Mouse (Mus musculus) heart, embryonic 13.5 days (tissue): Measurements from ENCODE around the gene Gpatch2. TPM values are rescaled to one million over a fixed set of nuclear protein-coding genes. Genes with fewer than 3 reads are reported as not detected.
A peak's percentile ranks its signal among the peaks of the same experiment; 100 is the strongest.

Source experiments
- ATAC-seq: fragments of 200-750 bp; cut with Nextera tagmentation; 2 replicates; pipeline ENCODE4 v1.8.0; 2017; ENCODE audit warnings: moderate TSS enrichment; ENCODE audit not compliant: insufficient number of reproducible peaks, low FRiP score, low TSS enrichment; ENCODE audit errors: extremely low read depth
- H3K27ac ChIP-seq: fragments of 300-500 bp; sonication (generic); replicated peaks from 2 replicates; pipeline ENCODE4 v1.5.1; 2015; ENCODE audit warnings: moderate library complexity, mild to moderate bottlenecking, inconsistent platforms
- H3K27me3 ChIP-seq: fragments of 300-500 bp; sonication (generic); replicated peaks from 2 replicates; pipeline ENCODE4 v1.6.1; 2015; ENCODE audit warnings: mild to moderate bottlenecking, inconsistent platforms
- H3K36me3 ChIP-seq: fragments of 300-500 bp; sonication (generic); 2 replicates; pipeline ENCODE4 v1.6.1; 2015; ENCODE audit warnings: mild to moderate bottlenecking, inconsistent platforms
- H3K4me1 ChIP-seq: fragments of 300-500 bp; sonication (generic); 2 replicates; pipeline ENCODE4 v1.6.1; 2015; ENCODE audit warnings: inconsistent platforms
- H3K4me2 ChIP-seq: fragments of 300-500 bp; sonication (generic); 2 replicates; pipeline ENCODE4 v1.6.1; 2015; ENCODE audit warnings: inconsistent platforms, mild to moderate bottlenecking, moderate library complexity
- H3K4me3 ChIP-seq: fragments of 300-500 bp; sonication (generic); 2 replicates; pipeline ENCODE4 v1.5.1; 2015; ENCODE audit warnings: moderate library complexity, mild to moderate bottlenecking, inconsistent platforms
- H3K9ac ChIP-seq: fragments of 300-500 bp; sonication (generic); 2 replicates; pipeline ENCODE4 v1.6.1; 2015; ENCODE audit warnings: inconsistent platforms, mild to moderate bottlenecking, moderate library complexity
- H3K9me3 ChIP-seq: fragments of 300-500 bp; sonication (generic); 2 replicates; pipeline ENCODE4 v1.6.1; 2016; ENCODE audit warnings: inconsistent platforms
- WGBS: fragments of 180-500 bp; shearing (Covaris S2); methylation state at CpG from one replicate; pipeline ENCODE4 v1.1.7; 2015; ENCODE audit warnings: mixed read lengths; 5-methylcytosine and 5-hydroxymethylcytosine counted together
- polyA plus RNA-seq: library from polyadenylated mRNA; unstranded; fragments of >200 nt; fragmentation: Nextera tagmentation; extraction: Ambion mirVana; gene quantifications from 2 replicates; pipeline ENCODE4 v1.2.1, GENCODE M21; 2015

Gpatch2 gene
- polyA plus RNA-seq, 1 experiment from 2014 or later = 10.3 TPM

DNA sequence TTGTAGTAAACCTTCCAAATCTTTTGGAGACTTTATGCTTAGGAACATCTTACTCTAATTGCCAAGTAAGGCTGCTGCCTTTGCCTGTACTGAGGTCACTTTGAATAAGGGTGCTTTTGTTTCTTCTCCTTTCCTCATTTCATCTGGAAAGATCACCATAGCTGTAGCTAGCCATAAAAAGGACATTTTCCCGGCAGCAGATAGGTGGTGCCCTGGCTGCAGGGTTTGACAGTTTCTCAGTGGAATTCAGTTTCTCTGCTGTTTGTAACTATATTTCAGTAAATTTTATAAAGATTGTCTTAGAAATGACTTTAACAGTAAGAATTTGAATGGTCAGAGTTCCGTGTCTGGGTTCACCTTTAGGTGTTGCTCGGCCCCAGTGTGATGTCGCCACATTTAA, 43.4 kb downstream of the Gpatch2 start:
- ATAC-seq = no peak
- 75% methylated on average over 4 of the region's 4 CpGs for WGBS
- no peak overlapping the region for H3K9ac ChIP-seq

GRCm38 (mm10) chr1:187267601-187268000, 52.3 kb downstream of the Gpatch2 start:
- WGBS = 84% methylated on average over 4 of the region's 4 CpGs

More for the DNA sequence above, 43.4 kb downstream of the Gpatch2 start:
- Histone ChIP-seq H3K4me3 (no peak overlapping the region), H3K4me2 (no peak overlapping the region), H3K27me3 (no peaks in the 10 kb centered on the region), H3K36me3 (no peaks in the 10 kb centered on the region), H3K9me3 (no peaks in the 10 kb centered on the region), H3K27ac (no peak overlapping the region), H3K4me1 (peaks cover 1% of the 10 kb centered on the region; the same call in 1 of the 2 replicates)

GRCm38 (mm10) chr1:187270318-187271247, 55.3 kb downstream of the Gpatch2 start:
- Histone ChIP-seq H3K9ac (no peak overlapping the region), H3K4me3 (no peak overlapping the region), H3K9me3 (no peaks in the 10 kb centered on the region), H3K4me2 (no peak overlapping the region), H3K27me3 (no peaks in the 10 kb centered on the region), H3K4me1 (peaks cover 12% of the 10 kb centered on the region), H3K36me3 (no peaks in the 10 kb centered on the region), H3K27ac (no peak overlapping the region)
- WGBS = 62% methylated on average over 10 of the region's 10 CpGs
- ATAC-seq = no peak; the same call in 1 of the 2 replicates

More at GRCm38 (mm10) chr1:187267601-187268000, 52.3 kb downstream of the Gpatch2 start:
- Histone ChIP-seq H3K4me2 (no peak overlapping the region), H3K4me1 (peaks cover 12% of the 10 kb centered on the region), H3K9ac (no peak overlapping the region), H3K9me3 (no peaks in the 10 kb centered on the region), H3K27ac (no peak overlapping the region), H3K36me3 (no peaks in the 10 kb centered on the region), H3K4me3 (no peak overlapping the region), H3K27me3 (no peaks in the 10 kb centered on the region)
- no peak for ATAC-seq

DNA sequence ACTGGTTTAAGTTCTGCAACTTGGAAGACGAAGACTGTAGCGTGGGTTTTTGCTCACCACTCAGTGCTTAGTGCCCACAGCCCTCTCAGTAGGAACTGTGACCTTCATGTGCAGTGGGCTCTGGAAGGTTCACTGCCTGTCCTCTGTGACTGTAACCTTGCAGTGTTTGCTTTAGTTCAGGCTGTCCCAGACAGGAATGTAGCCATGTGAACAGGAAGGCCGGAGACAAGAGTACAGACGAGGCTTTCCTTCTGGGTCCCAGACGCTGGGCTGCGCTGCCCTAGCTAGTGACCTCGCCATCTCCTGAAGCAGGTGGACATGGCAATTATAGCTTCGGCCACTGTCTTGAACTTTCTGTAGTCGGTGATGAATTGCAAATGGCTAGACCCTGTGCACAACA, 62.0 kb downstream of the Gpatch2 start:
- Histone ChIP-seq H3K36me3 (no peaks in the 10 kb centered on the region), H3K4me1 (peaks cover 7% of the 10 kb centered on the region), H3K27me3 (no peaks in the 10 kb centered on the region), H3K9me3 (no peaks in the 10 kb centered on the region), H3K27ac (no peak overlapping the region), H3K4me3 (no peak overlapping the region), H3K4me2 (no peak overlapping the region), H3K9ac (no peak overlapping the region)
- no peak for ATAC-seq
- WGBS = 69% methylated on average over 9 of the region's 9 CpGs

DNA sequence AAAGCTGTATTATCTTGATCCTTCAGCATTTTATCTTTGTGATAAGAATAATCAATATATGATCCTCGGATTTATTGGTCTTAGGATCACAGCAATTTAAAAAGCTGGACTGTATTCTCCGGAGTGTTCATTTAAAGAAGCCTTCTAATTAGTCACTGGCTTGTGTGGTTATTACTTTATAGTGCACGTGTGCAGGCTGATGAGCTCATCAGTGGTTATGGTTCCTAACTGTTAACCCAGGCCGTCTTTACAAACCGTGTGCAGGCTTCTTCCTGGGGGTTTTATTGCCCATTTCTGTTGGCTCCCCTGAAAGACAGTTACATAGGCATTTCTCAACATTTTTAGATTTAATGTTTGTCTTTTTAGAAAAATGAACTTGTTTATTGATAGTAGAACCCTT, 63.2 kb downstream of the Gpatch2 start:
- Histone ChIP-seq H3K36me3 (no peaks in the 10 kb centered on the region), H3K9me3 (no peaks in the 10 kb centered on the region), H3K27ac (no peak overlapping the region), H3K4me2 (no peak overlapping the region), H3K4me3 (no peak overlapping the region), H3K27me3 (no peaks in the 10 kb centered on the region), H3K4me1 (peaks cover 18% of the 10 kb centered on the region), H3K9ac (no peak overlapping the region)
- WGBS = 77% methylated on average over 5 of the region's 5 CpGs
- no peak for ATAC-seq

- H3K4me1 ChIP-seq = peaks cover 19% of the 10 kb centered on the region
- no peak for ATAC-seq
- H3K27ac ChIP-seq = no peak overlapping the region
- H3K9me3 ChIP-seq = no peaks in the 10 kb centered on the region
- H3K4me3 ChIP-seq = no peak overlapping the region
- no peak overlapping the region for H3K4me2 ChIP-seq
- WGBS = 71% methylated on average over 4 of the region's 4 CpGs
- H3K9ac ChIP-seq = no peak overlapping the region
- H3K27me3 ChIP-seq = no peaks in the 10 kb centered on the region
- H3K36me3 ChIP-seq = no peaks in the 10 kb centered on the region
These were observed 64.5 kb downstream of the Gpatch2 start for GRCm38 (mm10) chr1:187279776-187280175.

GRCm38 (mm10) chr1:187282321-187282720, 67.0 kb downstream of the Gpatch2 start:
- no peak for ATAC-seq
- WGBS = 74% methylated on average over 3 of the region's 3 CpGs
- H3K4me1 ChIP-seq = peaks cover 20% of the 10 kb centered on the region
- H3K9ac ChIP-seq = no peak overlapping the region
- H3K27me3 ChIP-seq = no peaks in the 10 kb centered on the region
- no peak overlapping the region for H3K27ac ChIP-seq
- no peaks in the 10 kb centered on the region for H3K36me3 ChIP-seq
- H3K4me2 ChIP-seq = no peak overlapping the region
- no peaks in the 10 kb centered on the region for H3K9me3 ChIP-seq
- H3K4me3 ChIP-seq = no peak overlapping the region

GRCm38 (mm10) chr1:187282804-187283203, 67.5 kb downstream of the Gpatch2 start:
- Histone ChIP-seq H3K27me3 (no peaks in the 10 kb centered on the region), H3K9ac (peak overlapping the region; percentile 15; the same call in 1 of the 2 replicates), H3K36me3 (no peaks in the 10 kb centered on the region), H3K27ac (0 out of 2 replicates have a peak overlapping the region, but pooled peaks have one; percentile 10), H3K4me3 (no peak overlapping the region), H3K4me1 (peaks cover 17% of the 10 kb centered on the region), H3K9me3 (no peaks in the 10 kb centered on the region), H3K4me2 (no peak overlapping the region)
- no peak for ATAC-seq
- 33% methylated on average over 6 of the region's 6 CpGs for WGBS

DNA sequence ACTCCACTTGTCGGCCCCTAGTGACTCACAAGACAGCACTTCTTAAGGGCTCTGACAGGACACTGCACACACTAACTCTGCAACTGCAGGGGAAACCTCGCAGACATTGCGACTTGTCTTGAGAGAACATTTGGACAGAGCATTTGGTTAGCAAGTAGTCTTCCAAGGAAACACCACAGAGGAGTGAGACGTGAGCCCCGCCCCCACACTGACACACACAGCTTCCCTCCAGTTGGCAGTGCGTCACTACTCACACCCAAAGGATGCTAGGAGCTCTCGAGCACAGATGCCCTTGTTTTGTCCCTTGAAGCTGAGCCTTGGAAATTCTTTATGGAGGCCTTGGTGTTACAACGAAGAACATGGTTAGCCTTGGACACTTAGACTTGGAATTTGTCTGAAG, 70.4 kb downstream of the Gpatch2 start:
- Histone ChIP-seq H3K4me1 (peaks cover 17% of the 10 kb centered on the region), H3K36me3 (no peaks in the 10 kb centered on the region), H3K4me2 (no peak overlapping the region), H3K27me3 (no peaks in the 10 kb centered on the region), H3K9me3 (no peaks in the 10 kb centered on the region), H3K4me3 (no peak overlapping the region), H3K9ac (no peak overlapping the region), H3K27ac (no peak overlapping the region)
- 69% methylated on average over 8 of the region's 8 CpGs for WGBS
- ATAC-seq = no peak

GRCm38 (mm10) chr1:187286411-187286810, 71.1 kb downstream of the Gpatch2 start:
- Histone ChIP-seq H3K4me3 (no peak overlapping the region), H3K4me2 (no peak overlapping the region), H3K4me1 (peaks cover 17% of the 10 kb centered on the region), H3K27ac (no peak overlapping the region), H3K27me3 (no peaks in the 10 kb centered on the region), H3K36me3 (no peaks in the 10 kb centered on the region), H3K9me3 (no peaks in the 10 kb centered on the region), H3K9ac (no peak overlapping the region)
- 80% methylated on average over 4 of the region's 4 CpGs for WGBS
- ATAC-seq = no peak

DNA sequence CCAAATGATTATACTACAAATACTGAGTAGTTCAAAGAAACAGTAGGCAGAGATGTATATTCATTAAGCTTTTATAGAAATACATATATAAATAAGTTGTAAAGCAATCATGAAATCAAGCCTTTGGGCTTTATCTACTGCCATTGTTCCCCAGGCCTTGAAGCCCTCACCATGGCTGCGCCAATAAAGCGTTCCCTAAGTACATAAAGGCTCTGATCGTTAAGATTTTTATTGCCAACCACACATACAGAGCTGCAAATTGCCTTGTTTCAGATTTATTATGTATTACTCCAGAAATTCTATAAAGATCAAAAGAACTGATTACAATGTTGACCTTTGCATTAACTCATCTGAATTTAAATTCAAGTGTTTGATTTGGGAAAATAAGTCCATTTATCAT, 71.6 kb downstream of the Gpatch2 start:
- Histone ChIP-seq H3K27me3 (no peaks in the 10 kb centered on the region), H3K9ac (no peak overlapping the region), H3K36me3 (no peaks in the 10 kb centered on the region), H3K4me3 (no peak overlapping the region), H3K9me3 (no peaks in the 10 kb centered on the region), H3K27ac (no peak overlapping the region), H3K4me2 (no peak overlapping the region), H3K4me1 (peaks cover 17% of the 10 kb centered on the region)
- WGBS = 91% methylated on average over 3 of the region's 3 CpGs
- no peak for ATAC-seq

GRCm38 (mm10) chr1:187290186-187290585, 74.9 kb downstream of the Gpatch2 start:
- Histone ChIP-seq H3K27me3 (no peaks in the 10 kb centered on the region), H3K9me3 (no peaks in the 10 kb centered on the region)

More at GRCm38 (mm10) chr1:187290186-187290585, 74.9 kb downstream of the Gpatch2 start:
- Histone ChIP-seq H3K27ac (no peak overlapping the region), H3K4me2 (no peak overlapping the region), H3K9ac (no peak overlapping the region), H3K4me1 (peaks cover 13% of the 10 kb centered on the region), H3K36me3 (no peaks in the 10 kb centered on the region), H3K4me3 (no peak overlapping the region)
- ATAC-seq = no peak
- 76% methylated on average over 7 of the region's 7 CpGs for WGBS
